In the genomic region with DNA sequence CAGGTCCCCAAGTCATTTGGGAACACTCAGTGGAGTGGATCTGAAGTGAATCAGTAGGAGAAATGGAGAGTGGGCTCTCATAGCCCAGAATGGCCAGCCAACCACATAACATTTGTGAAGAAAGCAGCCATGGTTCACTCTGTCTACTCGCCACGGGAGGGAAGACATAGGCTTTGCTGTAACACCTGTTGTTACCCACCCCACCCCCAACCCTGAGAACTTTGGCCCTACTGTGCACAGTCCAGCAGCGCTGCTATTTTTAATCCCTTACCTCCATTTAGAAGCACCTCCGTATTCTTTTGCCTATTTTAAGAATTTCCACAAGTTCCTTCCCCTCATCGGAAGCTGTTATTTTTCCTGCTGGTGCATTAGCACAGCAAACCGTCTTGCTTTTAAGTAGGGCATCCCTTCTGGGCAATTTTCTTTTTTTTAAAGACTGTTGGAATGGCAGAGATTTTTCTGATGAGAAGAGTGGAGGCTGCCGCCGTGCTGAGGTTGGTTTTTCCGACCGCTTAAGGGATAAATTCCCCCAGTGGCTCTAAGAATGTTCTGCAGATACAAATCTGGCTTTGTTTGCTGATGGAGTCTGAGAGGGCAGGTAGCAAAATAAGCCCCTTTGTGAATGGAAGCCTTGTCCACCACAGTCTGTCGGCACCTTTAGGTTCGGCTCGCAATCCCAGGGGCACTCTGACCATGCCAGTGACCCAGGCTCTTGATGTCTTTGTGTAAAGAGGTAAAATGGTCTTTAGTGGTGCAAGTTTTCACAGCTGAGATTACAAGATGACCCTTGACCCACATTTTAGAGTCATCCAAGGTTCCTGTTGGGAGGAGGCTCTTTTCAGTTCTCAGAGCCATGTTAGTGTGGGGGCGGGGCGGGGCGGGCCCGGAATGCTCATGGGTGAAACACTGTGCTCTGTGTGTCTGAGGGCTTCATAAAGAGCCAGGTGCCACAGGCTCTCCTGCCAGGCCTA, we compare ENCODE assay signal across 10 mouse cellular contexts. TPM values are rescaled to one million over a fixed set of nuclear protein-coding genes. Genes with fewer than 3 reads are reported as not detected.
A peak's percentile ranks its signal among the peaks of the same experiment; 100 is the strongest.
DNase-seq lines count a peak whose midpoint lies in the region; ATAC-seq and TF ChIP-seq lines count a peak whose summit lies in the region.
"Had no signal": no experiment of that assay in that cellular context is flagged by ENCODE, and none has a peak within 500 bp of the region (broad histone marks: within the 10 kb centered on the region; RNA-seq: fewer than 3 reads in every experiment).

No protein-coding gene starts in this region.

- peaks cover 24% of the 10 kb centered on the region for H3K4me1 ChIP-seq in heart, postnatal 0 days (ENCODE audit: control insufficient read depth, insufficient read depth)
- H3K4me1 ChIP-seq in embryonic facial prominence, embryonic 11.5 days (ENCODE audit: control insufficient read depth, insufficient read depth, low read length): no peaks in the 10 kb centered on the region
- peaks cover 31% of the 10 kb centered on the region for H3K4me1 ChIP-seq in liver, embryonic 11.5 days (replicated peaks; ENCODE audit: control insufficient read depth, insufficient read depth, low read length)

- intact Hi-C loops in heart, postnatal 14 days (cut with DNase I): no loop called here

- 73% methylated on average over 17 of the region's 17 CpGs for WGBS in heart, postnatal 0 days
- 30% methylated on average over 17 of the region's 17 CpGs for whole genome bisulfite sequencing in embryonic facial prominence, embryonic 11.5 days
- 80% methylated on average over 17 of the region's 17 CpGs for WGBS in liver, embryonic 11.5 days

- ATAC-seq in heart, postnatal 0 days (ENCODE audit: insufficient read depth, low read depth): no peak
- ATAC-seq in embryonic facial prominence, embryonic 11.5 days (replicated peaks; ENCODE audit: insufficient number of reproducible peaks, low FRiP score, low TSS enrichment, low read depth): no peak
- no peak for ATAC-seq in liver, embryonic 11.5 days (replicated peaks; ENCODE audit: low FRiP score)
- ATAC-seq: forebrain, embryonic 16.5 days had no signal

- no peak for DNase-seq in heart, postnatal 0 days (ENCODE audit: low spot score)
- DNase-seq in heart, postnatal 14 days: no peak
- DNase-seq in ZHBTc4 (ENCODE audit: low read depth, low spot score): peak; percentile 72
- DNase-seq in embryonic facial prominence, embryonic 11.5 days (ENCODE audit: low spot score): peak; percentile 22
- DNase-seq in liver, embryonic 11.5 days (ENCODE audit: low spot score): no peak
- no peak for DNase-seq in right cerebral cortex, postnatal 4 days
- DNase-seq in cerebellum, postnatal 10 days: no peak
- DNase-seq in right cerebral cortex, adult 18-20 months: no peak
- DNase-seq: thymus, adult 18-20 months had no signal

- TF ChIP-seq CTCF in heart, postnatal 0 days (IDR thresholded peaks at IDR 0.05; ENCODE audit: low read depth): no peak

- no peaks in the 10 kb centered on the region for H3K27me3 ChIP-seq in heart, postnatal 0 days (ENCODE audit: control insufficient read depth, insufficient read depth, low read length)
- no peaks in the 10 kb centered on the region for H3K27me3 ChIP-seq in embryonic facial prominence, embryonic 11.5 days (ENCODE audit: control insufficient read depth, insufficient read depth, low read length)
- no peaks in the 10 kb centered on the region for H3K27me3 ChIP-seq in liver, embryonic 11.5 days (replicated peaks; ENCODE audit: control insufficient read depth, insufficient read depth, low read length)

- peak overlapping the region; percentile 18; the same call in 1 of the 2 replicates for H3K27ac ChIP-seq in heart, postnatal 0 days (ENCODE audit: low read depth)
- no peak overlapping the region for H3K27ac ChIP-seq in embryonic facial prominence, embryonic 11.5 days (replicated peaks; ENCODE audit: low read depth, low read length)
- 0 out of 2 replicates have a peak overlapping the region, but pooled peaks have one; percentile 72 for H3K27ac ChIP-seq in liver, embryonic 11.5 days (ENCODE audit: low read depth, low read length)

- TF ChIP-seq EP300 in heart, postnatal 0 days (IDR thresholded peaks at IDR 0.05; ENCODE audit: low read depth): no peak

- no peak overlapping the region for H3K9ac ChIP-seq in heart, postnatal 0 days (replicated peaks; ENCODE audit: low read depth, low read length)
- H3K9ac ChIP-seq in embryonic facial prominence, embryonic 11.5 days (replicated peaks; ENCODE audit: low read length): no peak overlapping the region
- H3K9ac ChIP-seq in liver, embryonic 11.5 days (ENCODE audit: low read depth, low read length): no peak overlapping the region

- H3K4me3 ChIP-seq in heart, postnatal 0 days (ENCODE audit: low read depth, low read length): no peak overlapping the region
- H3K4me3 ChIP-seq in embryonic facial prominence, embryonic 11.5 days (ENCODE audit: low read depth, low read length): no peak overlapping the region
- H3K4me3 ChIP-seq in liver, embryonic 11.5 days (ENCODE audit: low read depth, low read length): no peak overlapping the region

- H3K36me3 ChIP-seq in heart, postnatal 0 days (replicated peaks; ENCODE audit: control insufficient read depth, insufficient read depth, low read length): 0 out of 2 replicates have a peak, but pooled peaks cover 3% of the 10 kb centered on the region
- H3K36me3 ChIP-seq in embryonic facial prominence, embryonic 11.5 days (replicated peaks; ENCODE audit: control insufficient read depth, insufficient read depth, low read depth, low read length): no peaks in the 10 kb centered on the region
- no peaks in the 10 kb centered on the region for H3K36me3 ChIP-seq in liver, embryonic 11.5 days (ENCODE audit: control insufficient read depth, insufficient read depth, low read length)

- H3K9me3 ChIP-seq in heart, postnatal 0 days (replicated peaks; ENCODE audit: control insufficient read depth, low read length): no peaks in the 10 kb centered on the region
- H3K9me3 ChIP-seq in embryonic facial prominence, embryonic 11.5 days (replicated peaks; ENCODE audit: control insufficient read depth, low read length): no peaks in the 10 kb centered on the region
- no peaks in the 10 kb centered on the region for H3K9me3 ChIP-seq in liver, embryonic 11.5 days (ENCODE audit: control insufficient read depth, low read length)

- H3K4me2 ChIP-seq in heart, postnatal 0 days (ENCODE audit: low read depth, low read length): no peak overlapping the region
- H3K4me2 ChIP-seq in embryonic facial prominence, embryonic 11.5 days (ENCODE audit: low read depth, low read length): no peak overlapping the region; the same call in 1 of the 2 replicates
- no peak overlapping the region for H3K4me2 ChIP-seq in liver, embryonic 11.5 days

RNA-seq across cellular contexts. Expression of a gene that starts 8.7 kb away (rescaled TPM):
- total RNA-seq in heart, postnatal 0 days (2014; rRNA removed; ENCODE audit: low replicate concordance): 147 and 162 TPM in 2 replicates
- polyA plus RNA-seq in heart, postnatal 0 days (2015; fragmentation: Nextera tagmentation; extraction: Ambion mirVana): 122 and 134 TPM in 2 replicates
- 100 to 1,000 TPM; 173 to 177 TPM for total RNA-seq in heart, postnatal 14 days (2021)
- polyA plus RNA-seq in embryonic facial prominence, embryonic 11.5 days (2014; fragmentation: Nextera tagmentation; extraction: Ambion mirVana): 3.0 and 9.4 TPM in 2 replicates
- 17.3 and 22.2 TPM in 2 replicates for polyA plus RNA-seq in liver, embryonic 11.5 days (2014; fragmentation: Nextera tagmentation; extraction: Ambion mirVana)

Comparison
In these comparisons a context has a peak if more than half of its experiments do, and no peak if none do; other contexts are left out.
1. DNase-seq: peak in ZHBTc4 (single experiment) and embryonic facial prominence, embryonic 11.5 days (single experiment); none in heart, postnatal 0 days (single experiment), heart, postnatal 14 days (0 of 2), liver, embryonic 11.5 days (single experiment), right cerebral cortex, postnatal 4 days (single experiment), cerebellum, postnatal 10 days (0 of 2) and right cerebral cortex, adult 18-20 months (single experiment).